Mouse (Mus musculus): Measurements from ENCODE around the gene Rrp9. TPM values are rescaled to one million over a fixed set of nuclear protein-coding genes. Genes with fewer than 3 reads are reported as not detected.

The Rrp9 gene
- 12.3 and 14.5 TPM in 2 replicates for polyA plus RNA-seq (2015; fragmentation: Nextera tagmentation; extraction: Ambion mirVana)

DNA sequence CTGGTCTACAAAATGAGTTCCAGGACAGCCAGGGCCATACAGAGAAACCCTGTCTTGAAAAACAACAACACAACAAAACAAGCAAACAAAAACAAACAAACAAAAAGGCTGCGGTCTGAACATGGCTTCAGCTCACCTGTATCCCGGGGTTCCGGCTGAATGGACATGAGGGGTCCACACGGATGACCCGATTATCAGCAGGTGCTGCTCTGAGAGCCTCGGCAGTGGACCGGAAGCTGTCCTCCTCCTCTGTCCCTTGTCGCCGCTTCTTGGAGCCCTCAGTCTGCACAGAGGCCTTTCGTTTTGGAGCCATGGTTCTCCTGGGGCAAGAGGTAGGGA is at the start of gene Rrp9:
TSS of gene Rrp9 (plus strand) at position 301 of the 339 bp plus-strand sequence.
- WGBS (ENCODE audit: insufficient replicate concordance) = 74% methylated on average over 10 of the region's 10 CpGs

GRCm38 (mm10) chr9:106428719-106429220 is 47.0 kb upstream of the Rrp9 start:
- no peaks in the 10 kb centered on the region for H3K9me3 ChIP-seq (ENCODE audit: low read length)
- ATAC-seq (peak; percentile 20), DNase-seq (no peak)
- TF ChIP-seq CTCF (IDR thresholded peaks at IDR 0.05; ENCODE audit: low read depth) = no peak
- no peak for TF ChIP-seq EP300 (IDR thresholded peaks at IDR 0.05; ENCODE audit: low read depth)
- H3K27me3 ChIP-seq (ENCODE audit: insufficient read depth, low read length) = no peaks in the 10 kb centered on the region
- H3K4me2 ChIP-seq (ENCODE audit: low read depth, low read length) = peak overlapping the region; percentile 92
- H3K4me1 ChIP-seq (ENCODE audit: insufficient read depth) = peaks cover 8% of the 10 kb centered on the region; the same call in 1 of the 2 replicates
- H3K36me3 ChIP-seq (replicated peaks; ENCODE audit: insufficient read depth, low read length) = peaks cover 29% of the 10 kb centered on the region
- peak overlapping the region; percentile 61 for H3K9ac ChIP-seq (replicated peaks)
- peak overlapping the region; percentile 91 for H3K4me3 ChIP-seq (ENCODE audit: low read depth, low read length)
- peak overlapping the region; percentile 88 for H3K27ac ChIP-seq (ENCODE audit: low read depth)
- 17% methylated on average over 11 of the region's 11 CpGs for WGBS (ENCODE audit: insufficient replicate concordance)

More for the DNA sequence above, at the start of gene Rrp9:
- no peaks in the 10 kb centered on the region for H3K27me3 ChIP-seq (ENCODE audit: insufficient read depth, low read length)
- peaks cover 6% of the 10 kb centered on the region; the same call in 1 of the 2 replicates for H3K36me3 ChIP-seq (replicated peaks; ENCODE audit: insufficient read depth, low read length)
- H3K4me2 ChIP-seq (ENCODE audit: low read depth, low read length) = peak within 1 kb of the TSS; percentile 98
- H3K9me3 ChIP-seq (ENCODE audit: low read length) = no peaks in the 10 kb centered on the region
- H3K27ac ChIP-seq (ENCODE audit: low read depth) = peak within 1 kb of the TSS; percentile 64
- H3K4me3 ChIP-seq (ENCODE audit: low read depth, low read length) = peak within 1 kb of the TSS; percentile 25
- peak within 1 kb of the TSS; percentile 39 for H3K9ac ChIP-seq (replicated peaks)
- TF ChIP-seq CTCF (IDR thresholded peaks at IDR 0.05; ENCODE audit: low read depth) (no peak), EP300 (IDR thresholded peaks at IDR 0.05; ENCODE audit: low read depth) (no peak)
- no peak for ATAC-seq
- H3K4me1 ChIP-seq (ENCODE audit: insufficient read depth) = peaks cover 20% of the 10 kb centered on the region
- no peak for DNase-seq

DNA sequence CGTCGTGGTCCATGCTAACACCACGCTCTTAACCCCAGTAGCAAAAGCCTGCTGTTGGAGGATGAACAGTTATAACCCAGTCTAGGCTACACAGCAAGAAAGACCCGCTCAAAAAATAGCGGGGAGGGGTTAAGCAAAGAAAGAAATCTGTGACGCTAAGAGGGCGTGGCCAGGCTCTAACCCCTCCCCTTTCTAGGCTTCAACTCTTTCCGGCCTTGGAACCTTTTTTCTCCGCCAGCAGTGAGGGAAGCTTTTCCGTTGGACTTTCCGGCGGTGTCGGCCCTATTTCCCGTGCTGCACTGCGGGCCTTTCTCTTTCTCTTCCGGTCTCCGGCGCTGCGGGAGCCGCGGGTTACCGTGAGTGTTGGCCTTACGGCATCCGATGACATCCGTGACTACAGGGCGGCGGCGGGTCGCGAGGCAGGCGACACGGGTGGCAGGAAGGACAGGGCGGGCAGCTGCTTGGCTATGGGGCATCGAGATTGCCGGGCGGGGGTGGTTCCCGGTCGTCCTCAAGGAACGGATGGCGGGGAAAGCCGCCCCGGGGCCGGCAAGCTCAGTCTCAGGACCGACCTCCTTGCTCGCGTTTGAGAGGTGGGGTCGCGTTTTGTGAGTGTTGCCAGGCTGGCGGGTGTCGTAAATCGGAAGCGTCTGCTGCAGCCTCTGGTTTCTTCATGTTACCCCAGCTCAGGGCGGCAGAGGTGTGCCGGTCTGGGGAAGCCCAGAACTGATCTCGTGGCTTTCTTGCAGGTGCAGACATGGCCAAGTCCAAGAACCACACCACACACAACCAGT is 46.3 kb upstream of the Rrp9 start, which contains the start of gene Rpl29:
TSS of gene Rpl29 (plus strand) at position 234 of the 794 bp plus-strand sequence.
- Histone ChIP-seq H3K27me3 (ENCODE audit: insufficient read depth, low read length) (no peaks in the 10 kb centered on the region), H3K4me3 (ENCODE audit: low read depth, low read length) (peak within 1 kb of the TSS; percentile 91), H3K36me3 (replicated peaks; ENCODE audit: insufficient read depth, low read length) (peaks cover 29% of the 10 kb centered on the region), H3K9me3 (ENCODE audit: low read length) (no peaks in the 10 kb centered on the region), H3K9ac (replicated peaks) (peak within 1 kb of the TSS; percentile 88), H3K27ac (ENCODE audit: low read depth) (peak within 1 kb of the TSS; percentile 95), H3K4me1 (ENCODE audit: insufficient read depth) (peaks cover 8% of the 10 kb centered on the region; the same call in 1 of the 2 replicates), H3K4me2 (ENCODE audit: low read depth, low read length) (peak within 1 kb of the TSS; percentile 92)
- DNase-seq (peak; percentile 93), ATAC-seq (peak; percentile 92)
- WGBS (ENCODE audit: insufficient replicate concordance) = under 1% methylated on average over 55 of the region's 55 CpGs
- peak; percentile 50; the same call in 1 of the 2 replicates for TF ChIP-seq EP300 (IDR thresholded peaks at IDR 0.05; ENCODE audit: low read depth)
- no peak for TF ChIP-seq CTCF (IDR thresholded peaks at IDR 0.05; ENCODE audit: low read depth)

GRCm38 (mm10) chr9:106430015-106430264 is 45.8 kb upstream of the Rrp9 start:
- H3K9me3 ChIP-seq (ENCODE audit: low read length) = no peaks in the 10 kb centered on the region
- DNase-seq = no peak
- 4% methylated on average over 4 of the region's 4 CpGs for WGBS (ENCODE audit: insufficient replicate concordance)
- H3K36me3 ChIP-seq (replicated peaks; ENCODE audit: insufficient read depth, low read length) = peaks cover 29% of the 10 kb centered on the region
- H3K27ac ChIP-seq (ENCODE audit: low read depth) = peak overlapping the region; percentile 95
- peak overlapping the region; percentile 88 for H3K9ac ChIP-seq (replicated peaks)
- H3K27me3 ChIP-seq (ENCODE audit: insufficient read depth, low read length) = no peaks in the 10 kb centered on the region
- H3K4me3 ChIP-seq (ENCODE audit: low read depth, low read length) = peak overlapping the region; percentile 91
- TF ChIP-seq EP300 (IDR thresholded peaks at IDR 0.05; ENCODE audit: low read depth) = no peak
- peak overlapping the region; percentile 92 for H3K4me2 ChIP-seq (ENCODE audit: low read depth, low read length)
- no peak for ATAC-seq
- peaks cover 8% of the 10 kb centered on the region; the same call in 1 of the 2 replicates for H3K4me1 ChIP-seq (ENCODE audit: insufficient read depth)

GRCm38 (mm10) chr9:106433389-106433788 is 42.4 kb upstream of the Rrp9 start:
- H3K27ac ChIP-seq (ENCODE audit: low read depth) = no peak overlapping the region
- no peak for DNase-seq

DNA sequence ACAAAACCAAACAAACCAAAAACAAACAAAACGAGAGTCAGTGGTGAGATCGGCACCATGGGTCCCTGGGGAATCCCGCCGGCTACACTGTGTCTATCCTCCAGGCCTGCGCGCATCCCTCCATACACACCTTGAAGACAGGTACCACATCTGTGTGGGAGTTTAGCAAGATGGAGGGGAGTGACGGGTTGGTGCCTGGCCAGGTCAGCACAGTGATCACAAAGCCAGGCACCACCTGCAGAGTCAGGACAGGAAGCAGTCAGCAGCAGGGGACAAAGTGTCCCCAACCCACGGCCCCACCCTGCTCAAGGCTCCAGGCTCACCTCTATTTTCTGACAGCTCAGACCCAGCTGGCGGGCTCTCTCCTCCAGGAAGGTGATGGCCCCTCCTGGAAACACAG is 39.2 kb upstream of the Rrp9 start:
- Histone ChIP-seq H3K27ac (ENCODE audit: low read depth) (no peak overlapping the region), H3K9ac (replicated peaks) (no peak overlapping the region), H3K4me1 (ENCODE audit: insufficient read depth) (peaks cover 20% of the 10 kb centered on the region), H3K4me3 (ENCODE audit: low read depth, low read length) (no peak overlapping the region), H3K27me3 (ENCODE audit: insufficient read depth, low read length) (no peaks in the 10 kb centered on the region), H3K4me2 (ENCODE audit: low read depth, low read length) (peak overlapping the region; percentile 78; the same call in 1 of the 2 replicates), H3K36me3 (replicated peaks; ENCODE audit: insufficient read depth, low read length) (peaks cover 21% of the 10 kb centered on the region), H3K9me3 (ENCODE audit: low read length) (no peaks in the 10 kb centered on the region)
- WGBS (ENCODE audit: insufficient replicate concordance) = 74% methylated on average over 9 of the region's 9 CpGs
- ATAC-seq (no peak), DNase-seq (no peak)
- no peak for TF ChIP-seq EP300 (IDR thresholded peaks at IDR 0.05; ENCODE audit: low read depth)
- no peak for TF ChIP-seq CTCF (IDR thresholded peaks at IDR 0.05; ENCODE audit: low read depth)

More at GRCm38 (mm10) chr9:106433389-106433788, 42.4 kb upstream of the Rrp9 start:
- ATAC-seq = no peak
- Histone ChIP-seq H3K9me3 (ENCODE audit: low read length) (no peaks in the 10 kb centered on the region), H3K36me3 (replicated peaks; ENCODE audit: insufficient read depth, low read length) (peaks cover 29% of the 10 kb centered on the region), H3K27me3 (ENCODE audit: insufficient read depth, low read length) (no peaks in the 10 kb centered on the region), H3K4me2 (ENCODE audit: low read depth, low read length) (no peak overlapping the region), H3K9ac (replicated peaks) (no peak overlapping the region), H3K4me1 (ENCODE audit: insufficient read depth) (peaks cover 22% of the 10 kb centered on the region), H3K4me3 (ENCODE audit: low read depth, low read length) (no peak overlapping the region)
- no peak for TF ChIP-seq CTCF (IDR thresholded peaks at IDR 0.05; ENCODE audit: low read depth)
- TF ChIP-seq EP300 (IDR thresholded peaks at IDR 0.05; ENCODE audit: low read depth) = no peak
- 72% methylated on average over 6 of the region's 7 CpGs for WGBS (ENCODE audit: insufficient replicate concordance)

Measured in liver, postnatal 0 days (tissue).